Mouse (Mus musculus) megakaryocyte, embryonic 14.5 days (primary cell): ENCODE data around the gene Eno3. TPM values are rescaled to one million over a fixed set of nuclear protein-coding genes. Genes with fewer than 3 reads are reported as not detected.

Source experiments
- H3K27me3 ChIP-seq: replicated peaks from 2 replicates; pipeline ENCODE3; 2012; ENCODE audit warnings: inconsistent platforms
- H3K36me3 ChIP-seq: replicated peaks from 2 replicates; pipeline ENCODE3; 2012; ENCODE audit warnings: low read length, inconsistent platforms, mixed read lengths
- H3K4me1 ChIP-seq: 2 replicates; pipeline ENCODE4 v1.6.1; 2012; ENCODE audit warnings: inconsistent platforms
- H3K4me3 ChIP-seq: replicated peaks from 2 replicates; pipeline ENCODE3; 2012; ENCODE audit warnings: moderate library complexity, mild to moderate bottlenecking, inconsistent platforms
- H3K9me3 ChIP-seq: 2 replicates; pipeline ENCODE4 v1.6.1; 2012; ENCODE audit warnings: inconsistent platforms
- FLI1 ChIP-seq: IDR thresholded peaks from 2 replicates; pipeline ENCODE4 v1.6.1; 2012; ENCODE audit warnings: low read length, inconsistent platforms, mixed read lengths
- GATA1 ChIP-seq: IDR thresholded peaks from 3 replicates; pipeline ENCODE4 v1.6.1; 2012; ENCODE audit warnings: mixed read lengths, low read length, inconsistent platforms, borderline replicate concordance
- polyA plus RNA-seq: library from polyadenylated mRNA; stranded (reverse); fragments of >175 nt; gene quantifications from 2 replicates; pipeline ENCODE4 v1.2.3, GENCODE M21; 2012; ENCODE audit warnings: low replicate concordance; ENCODE audit not compliant: insufficient read depth

The Eno3 gene
- polyA plus RNA-seq, 1 experiment: 8.4 TPM

- TF ChIP-seq GATA1 (no peak), FLI1 (no peak)
- H3K9me3 ChIP-seq: no peaks in the 10 kb centered on the region
- peaks cover 60% of the 10 kb centered on the region for H3K4me1 ChIP-seq
- H3K36me3 ChIP-seq: peaks cover 66% of the 10 kb centered on the region
- peak overlapping the region; percentile 100 for H3K4me3 ChIP-seq
- H3K27me3 ChIP-seq: no peaks in the 10 kb centered on the region
These were observed 6.5 kb upstream of the Eno3 start for GRCm38 (mm10) chr11:70650322-70651175.

GRCm38 (mm10) chr11:70651391-70651790, 5.6 kb upstream of the Eno3 start:
- TF ChIP-seq GATA1: no peak
- no peak for TF ChIP-seq FLI1
- no peaks in the 10 kb centered on the region for H3K9me3 ChIP-seq
- no peaks in the 10 kb centered on the region for H3K27me3 ChIP-seq
- H3K4me1 ChIP-seq: peaks cover 61% of the 10 kb centered on the region
- peaks cover 59% of the 10 kb centered on the region for H3K36me3 ChIP-seq
- peak overlapping the region; percentile 100 for H3K4me3 ChIP-seq

DNA sequence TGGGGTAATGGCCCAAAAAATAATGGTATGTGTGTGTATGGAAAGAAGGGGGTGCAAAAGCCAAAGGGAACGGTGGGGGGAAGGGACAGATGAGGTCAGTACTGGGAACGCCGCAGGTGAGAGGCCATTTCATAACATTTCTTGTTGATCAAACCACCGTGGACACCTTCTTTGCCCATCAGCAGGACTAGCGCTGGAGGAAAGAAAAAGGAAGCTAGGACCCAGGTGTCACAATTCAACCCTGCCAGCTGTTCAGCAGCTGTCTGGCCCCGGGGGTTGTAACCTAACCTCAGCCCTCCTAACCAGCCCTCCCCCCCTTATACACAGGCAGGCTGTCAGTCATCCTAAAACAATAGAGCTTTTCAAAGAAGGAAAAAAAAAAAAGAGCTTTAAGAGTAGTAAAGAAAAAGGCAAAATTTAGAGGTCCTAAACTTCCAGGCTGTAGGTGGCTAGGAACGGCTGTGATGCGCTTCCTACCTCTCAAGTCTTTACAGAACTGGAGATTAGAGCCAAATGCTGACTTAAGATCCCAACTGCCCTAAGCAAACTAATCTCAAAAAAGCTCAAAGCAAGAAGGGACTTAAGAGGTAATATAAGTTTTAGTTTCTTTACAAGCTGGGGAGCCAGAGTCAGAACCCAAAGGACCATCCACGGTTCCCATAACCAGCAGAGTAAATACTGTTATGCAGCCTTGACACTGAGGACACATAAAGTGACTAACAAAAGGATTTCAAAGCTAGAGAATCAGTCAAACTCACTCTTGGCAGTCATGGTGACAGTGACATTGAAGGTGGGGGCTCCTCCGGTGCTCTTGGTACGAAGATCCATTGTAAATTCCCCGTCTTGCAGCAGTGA, 4.7 kb upstream of the Eno3 start:
- H3K4me1 ChIP-seq: peaks cover 66% of the 10 kb centered on the region
- peak overlapping the region; percentile 100 for H3K4me3 ChIP-seq
- TF ChIP-seq FLI1 (no peak), GATA1 (no peak)
- peaks cover 59% of the 10 kb centered on the region for H3K36me3 ChIP-seq
- no peaks in the 10 kb centered on the region for H3K27me3 ChIP-seq
- no peaks in the 10 kb centered on the region for H3K9me3 ChIP-seq

GRCm38 (mm10) chr11:70652884-70653344, 4.1 kb upstream of the Eno3 start:
- peaks cover 73% of the 10 kb centered on the region for H3K4me1 ChIP-seq
- H3K9me3 ChIP-seq: no peaks in the 10 kb centered on the region
- peak overlapping the region; percentile 100 for H3K4me3 ChIP-seq
- TF ChIP-seq FLI1 (no peak), GATA1 (no peak)
- H3K36me3 ChIP-seq: peaks cover 56% of the 10 kb centered on the region
- H3K27me3 ChIP-seq: no peaks in the 10 kb centered on the region

GRCm38 (mm10) chr11:70653345-70654197, 3.4 kb upstream of the Eno3 start:
- TF ChIP-seq FLI1 (0 out of 2 replicates have a peak, but pooled peaks have one; percentile 50), GATA1 (no peak)
- H3K9me3 ChIP-seq: no peaks in the 10 kb centered on the region
- no peaks in the 10 kb centered on the region for H3K27me3 ChIP-seq
- H3K4me3 ChIP-seq: peak overlapping the region; percentile 100
- peaks cover 78% of the 10 kb centered on the region for H3K4me1 ChIP-seq
- H3K36me3 ChIP-seq: peaks cover 50% of the 10 kb centered on the region

- Histone ChIP-seq H3K4me1 (peaks cover 78% of the 10 kb centered on the region), H3K27me3 (no peaks in the 10 kb centered on the region), H3K36me3 (peaks cover 48% of the 10 kb centered on the region), H3K9me3 (no peaks in the 10 kb centered on the region), H3K4me3 (peak within 1 kb of the TSS; percentile 100)
- TF ChIP-seq FLI1: no peak
- no peak for TF ChIP-seq GATA1
These were observed 2.6 kb upstream of the Eno3 start, which contains the start of gene Pfn1 for GRCm38 (mm10) chr11:70654198-70654922. Gene Pfn1, minus strand, starts transcription at chr11:70654644.

GRCm38 (mm10) chr11:70654923-70655570, 2.0 kb upstream of the Eno3 start:
- Histone ChIP-seq H3K4me3 (peak overlapping the region; percentile 100), H3K4me1 (peaks cover 76% of the 10 kb centered on the region), H3K36me3 (peaks cover 48% of the 10 kb centered on the region), H3K27me3 (no peaks in the 10 kb centered on the region), H3K9me3 (no peaks in the 10 kb centered on the region)
- no peak for TF ChIP-seq GATA1
- TF ChIP-seq FLI1: no peak

- Histone ChIP-seq H3K4me3 (peak overlapping the region; percentile 100), H3K4me1 (peaks cover 73% of the 10 kb centered on the region), H3K9me3 (no peaks in the 10 kb centered on the region), H3K36me3 (peaks cover 46% of the 10 kb centered on the region), H3K27me3 (no peaks in the 10 kb centered on the region)
- TF ChIP-seq GATA1: no peak
- TF ChIP-seq FLI1: no peak
These were observed 1.2 kb upstream of the Eno3 start for GRCm38 (mm10) chr11:70655571-70656455.
